Mouse (Mus musculus) myocyte (in vitro differentiated cells): Measurements from ENCODE around the gene Banp. TPM values are rescaled to one million over a fixed set of nuclear protein-coding genes. Genes with fewer than 3 reads are reported as not detected.
A peak's percentile ranks its signal among the peaks of the same experiment; 100 is the strongest.

Experiments used
- H3K27me3 ChIP-seq: one replicate; pipeline ENCODE4 v1.6.1; 2011; ENCODE audit not compliant: control insufficient read depth, insufficient read depth, insufficient read length
- H3K36me3 ChIP-seq: one replicate; pipeline ENCODE4 v1.6.1; 2011; ENCODE audit not compliant: control insufficient read depth, insufficient read depth
- H3K4me2 ChIP-seq: one replicate; pipeline ENCODE4 v1.6.1; 2011; ENCODE audit warnings: low read depth, control low read depth
- H3K4me3 ChIP-seq: one replicate; pipeline ENCODE4 v1.5.1; 2011; ENCODE audit warnings: mild to moderate bottlenecking, control low read depth, moderate library complexity
- H3K79me2 ChIP-seq: one replicate; pipeline ENCODE4 v1.6.1; 2011; ENCODE audit not compliant: control insufficient read depth, insufficient read depth
- H3ac ChIP-seq: one replicate; pipeline ENCODE4 v1.6.1; 2011; ENCODE audit not compliant: control insufficient read depth, insufficient read length
- CEBPB ChIP-seq: IDR thresholded peaks from 2 replicates; pipeline ENCODE4 v1.6.1; 2011; ENCODE audit warnings: mild to moderate bottlenecking, moderate library complexity; ENCODE audit not compliant: poor library complexity, insufficient read depth, severe bottlenecking
- E2F4 ChIP-seq: IDR thresholded peaks from one replicate; pipeline ENCODE4 v1.6.1; 2011; ENCODE audit warnings: mild to moderate bottlenecking, control low read depth, moderate library complexity; ENCODE audit not compliant: insufficient read depth
- MYOD1 ChIP-seq, 3 experiments: IDR thresholded peaks; one replicate each; pipeline ENCODE4 v1.6.1; 2011; ENCODE audit warnings: control low read depth in 2 of 3, low read depth in 2 of 3, mild to moderate bottlenecking in 2 of 3, moderate library complexity in 1 of 3; ENCODE audit not compliant: insufficient read length in 2 of 3, control insufficient read depth in 1 of 3
- MYOG ChIP-seq, 3 experiments: IDR thresholded peaks; one replicate each; pipeline ENCODE4 v1.6.1; 2011; ENCODE audit warnings: control low read depth in 2 of 3, low read depth in 2 of 3, mild to moderate bottlenecking in 2 of 3; ENCODE audit not compliant: insufficient read length in 2 of 3, control insufficient read depth in 1 of 3, insufficient read depth in 1 of 3
- POLR2A ChIP-seq: IDR thresholded peaks from one replicate; pipeline ENCODE4 v1.6.1; 2011; ENCODE audit warnings: low read depth, mild to moderate bottlenecking, control low read depth, moderate library complexity; ENCODE audit not compliant: insufficient read length
- POLR2AphosphoS2 ChIP-seq: IDR thresholded peaks from one replicate; pipeline ENCODE4 v1.6.1; 2011; ENCODE audit warnings: low read depth, control low read depth; ENCODE audit not compliant: insufficient read length
- REST ChIP-seq: IDR thresholded peaks from one replicate; pipeline ENCODE4 v1.6.1; 2011; ENCODE audit warnings: mild to moderate bottlenecking, control low read depth, moderate library complexity; ENCODE audit not compliant: insufficient read depth, insufficient read length
- TCF12 ChIP-seq: IDR thresholded peaks from one replicate; pipeline ENCODE4 v1.6.1; 2011; ENCODE audit warnings: mild to moderate bottlenecking, control low read depth; ENCODE audit not compliant: poor library complexity, insufficient read depth, severe bottlenecking
- TCF3 ChIP-seq: IDR thresholded peaks from one replicate; pipeline ENCODE4 v1.6.1; 2011; ENCODE audit warnings: low read depth, control low read depth; ENCODE audit not compliant: insufficient read length
- USF1 ChIP-seq: IDR thresholded peaks from one replicate; pipeline ENCODE4 v1.6.1; 2011; ENCODE audit warnings: low read depth, mild to moderate bottlenecking, control low read depth, moderate library complexity
- polyA plus RNA-seq: library from polyadenylated mRNA; unstranded; fragments of >200 nt; fragmentation: generic; extraction: Trizol; gene quantifications from one replicate; pipeline ENCODE4 v1.2.1, GENCODE M21; 2012; ENCODE audit warnings: missing spikeins

Gene Banp
- polyA plus RNA-seq, 1 experiment, result 30.3 TPM

- Histone ChIP-seq H3K36me3 (no peaks in the 10 kb centered on the region), H3K4me2 (no peak overlapping the region), H3K4me3 (no peak overlapping the region), H3ac (no peak overlapping the region), H3K79me2 (no peaks in the 10 kb centered on the region), H3K27me3 (no peaks in the 10 kb centered on the region)
- TF ChIP-seq TCF3, result no peak
These were observed 83.2 kb downstream of the Banp start for GRCm38 (mm10) chr8:122032741-122033140.

- Histone ChIP-seq H3K36me3 (no peaks in the 10 kb centered on the region), H3K79me2 (no peaks in the 10 kb centered on the region), H3K27me3 (no peaks in the 10 kb centered on the region), H3K4me2 (no peak overlapping the region), H3K4me3 (no peak overlapping the region), H3ac (no peak overlapping the region)
- TF ChIP-seq MYOG (IDR thresholded peaks at IDR 0.05; ENCODE audit: control insufficient read depth in 1 of 3, insufficient read depth in 1 of 3, insufficient read length in 2 of 3, low read depth in 2 of 3) (peak in 1 of 3 experiments; percentile 69), MYOD1 (IDR thresholded peaks at IDR 0.05; ENCODE audit: control insufficient read depth in 1 of 3, insufficient read length in 2 of 3, low read depth in 2 of 3) (peak in 2 of 3 experiments; percentile 34 to 52), TCF3 (no peak)
These were observed 86.0 kb downstream of the Banp start for GRCm38 (mm10) chr8:122035543-122035942.

- Histone ChIP-seq H3K27me3 (no peaks in the 10 kb centered on the region), H3K79me2 (no peaks in the 10 kb centered on the region), H3K4me3 (no peak overlapping the region), H3K36me3 (no peaks in the 10 kb centered on the region), H3K4me2 (no peak overlapping the region), H3ac (no peak overlapping the region)
- TF ChIP-seq REST (no peak), MYOD1 (IDR thresholded peaks at IDR 0.05; ENCODE audit: control insufficient read depth in 1 of 3, insufficient read length in 2 of 3, low read depth in 2 of 3) (peak; percentile 2 to 98 (median 97)), MYOG (IDR thresholded peaks at IDR 0.05; ENCODE audit: control insufficient read depth in 1 of 3, insufficient read depth in 1 of 3, insufficient read length in 2 of 3, low read depth in 2 of 3) (peak; percentile 75 to 99 (median 97)), CEBPB (no peak), USF1 (no peak), TCF12 (peak; percentile 83), TCF3 (peak; percentile 96)
These were observed 86.8 kb downstream of the Banp start for GRCm38 (mm10) chr8:122036325-122036724.

- Histone ChIP-seq H3K36me3 (no peaks in the 10 kb centered on the region), H3K27me3 (no peaks in the 10 kb centered on the region), H3K4me3 (no peak overlapping the region), H3K4me2 (peak overlapping the region; percentile 70), H3K79me2 (no peaks in the 10 kb centered on the region), H3ac (no peak overlapping the region)
- TF ChIP-seq USF1, result no peak
- no peak for TF ChIP-seq POLR2A
- no peak for TF ChIP-seq REST
- TF ChIP-seq MYOG (IDR thresholded peaks at IDR 0.05; ENCODE audit: control insufficient read depth in 1 of 3, insufficient read depth in 1 of 3, insufficient read length in 2 of 3, low read depth in 2 of 3), result no peak
- no peak for TF ChIP-seq POLR2AphosphoS2
- no peak for TF ChIP-seq E2F4
These were observed 87.7 kb downstream of the Banp start for GRCm38 (mm10) chr8:122037279-122037678.

GRCm38 (mm10) chr8:122038076-122038475 is 88.5 kb downstream of the Banp start:
- Histone ChIP-seq H3K4me3 (no peak overlapping the region), H3K36me3 (no peaks in the 10 kb centered on the region), H3ac (no peak overlapping the region), H3K79me2 (no peaks in the 10 kb centered on the region), H3K27me3 (no peaks in the 10 kb centered on the region), H3K4me2 (peak overlapping the region; percentile 70)
- TF ChIP-seq CEBPB (no peak), MYOD1 (IDR thresholded peaks at IDR 0.05; ENCODE audit: control insufficient read depth in 1 of 3, insufficient read length in 2 of 3, low read depth in 2 of 3) (peak in 1 of 3 experiments; percentile 10)

- H3ac ChIP-seq, result no peak overlapping the region
- no peaks in the 10 kb centered on the region for H3K79me2 ChIP-seq
- TF ChIP-seq TCF3 (peak; percentile 66), POLR2AphosphoS2 (no peak), USF1 (no peak), TCF12 (peak; percentile 55), MYOD1 (IDR thresholded peaks at IDR 0.05; ENCODE audit: control insufficient read depth in 1 of 3, insufficient read length in 2 of 3, low read depth in 2 of 3) (peak in 2 of 3 experiments; percentile 64 to 80), MYOG (IDR thresholded peaks at IDR 0.05; ENCODE audit: control insufficient read depth in 1 of 3, insufficient read depth in 1 of 3, insufficient read length in 2 of 3, low read depth in 2 of 3) (peak; percentile 32 to 88 (median 49))
- no peaks in the 10 kb centered on the region for H3K36me3 ChIP-seq
- H3K4me2 ChIP-seq, result no peak overlapping the region
- H3K4me3 ChIP-seq, result no peak overlapping the region
- H3K27me3 ChIP-seq, result no peaks in the 10 kb centered on the region
These were observed 89.9 kb downstream of the Banp start for GRCm38 (mm10) chr8:122039452-122039851.
